Mouse (Mus musculus) heart, embryonic 12.5 days (tissue): Measurements from ENCODE around the gene Atg4d. TPM values are rescaled to one million over a fixed set of nuclear protein-coding genes. Genes with fewer than 3 reads are reported as not detected.
"Not testable (repeated sequence)": the region's sequence is repeated elsewhere in the genome, so short reads cannot be mapped to it uniquely, and the experiment has no call there.

Source experiments
- ATAC-seq: fragments of 200-750 bp; cut with Nextera tagmentation; 2 replicates; pipeline ENCODE4 v1.8.0; 2017; ENCODE audit warnings: moderate TSS enrichment, moderate library complexity; ENCODE audit not compliant: insufficient number of reproducible peaks, low FRiP score
- H3K27ac ChIP-seq: fragments of 300-500 bp; sonication (generic); 2 replicates; pipeline ENCODE4 v1.5.1; 2016; ENCODE audit warnings: mild to moderate bottlenecking, moderate library complexity; ENCODE audit not compliant: poor library complexity, severe bottlenecking
- H3K27me3 ChIP-seq: fragments of 300-500 bp; sonication (generic); replicated peaks from 2 replicates; pipeline ENCODE4 v1.6.1; 2016; ENCODE audit warnings: mild to moderate bottlenecking, moderate library complexity
- H3K36me3 ChIP-seq: fragments of 300-500 bp; sonication (generic); 2 replicates; pipeline ENCODE4 v1.6.1; 2016; ENCODE audit warnings: mild to moderate bottlenecking, moderate library complexity
- H3K4me1 ChIP-seq: fragments of 300-500 bp; sonication (generic); replicated peaks from 2 replicates; pipeline ENCODE4 v1.6.1; 2016; ENCODE audit warnings: mild to moderate bottlenecking
- H3K4me2 ChIP-seq: fragments of 300-500 bp; sonication (generic); 2 replicates; pipeline ENCODE4 v1.6.1; 2016; ENCODE audit warnings: mild to moderate bottlenecking, moderate library complexity
- H3K4me3 ChIP-seq: fragments of 300-500 bp; sonication (generic); 2 replicates; pipeline ENCODE4 v1.5.1; 2016; ENCODE audit warnings: mild to moderate bottlenecking
- H3K9ac ChIP-seq: fragments of 300-500 bp; sonication (generic); 2 replicates; pipeline ENCODE4 v1.6.1; 2016; ENCODE audit warnings: mild to moderate bottlenecking, moderate library complexity
- H3K9me3 ChIP-seq: fragments of 300-500 bp; sonication (generic); replicated peaks from 2 replicates; pipeline ENCODE4 v1.6.1; 2016; ENCODE audit warnings: mild to moderate bottlenecking, moderate library complexity
- WGBS: fragments of 180-500 bp; shearing (Covaris S2); methylation state at CpG from one replicate; pipeline ENCODE4 v1.1.7; 2016; 5-methylcytosine and 5-hydroxymethylcytosine counted together
- polyA plus RNA-seq: library from polyadenylated mRNA; unstranded; fragments of >200 nt; fragmentation: Nextera tagmentation; extraction: Ambion mirVana; gene quantifications from 2 replicates; pipeline ENCODE4 v1.2.1, GENCODE M21; 2016

Atg4d gene
- polyA plus RNA-seq: 43.8 and 47.8 TPM in 2 replicates

DNA sequence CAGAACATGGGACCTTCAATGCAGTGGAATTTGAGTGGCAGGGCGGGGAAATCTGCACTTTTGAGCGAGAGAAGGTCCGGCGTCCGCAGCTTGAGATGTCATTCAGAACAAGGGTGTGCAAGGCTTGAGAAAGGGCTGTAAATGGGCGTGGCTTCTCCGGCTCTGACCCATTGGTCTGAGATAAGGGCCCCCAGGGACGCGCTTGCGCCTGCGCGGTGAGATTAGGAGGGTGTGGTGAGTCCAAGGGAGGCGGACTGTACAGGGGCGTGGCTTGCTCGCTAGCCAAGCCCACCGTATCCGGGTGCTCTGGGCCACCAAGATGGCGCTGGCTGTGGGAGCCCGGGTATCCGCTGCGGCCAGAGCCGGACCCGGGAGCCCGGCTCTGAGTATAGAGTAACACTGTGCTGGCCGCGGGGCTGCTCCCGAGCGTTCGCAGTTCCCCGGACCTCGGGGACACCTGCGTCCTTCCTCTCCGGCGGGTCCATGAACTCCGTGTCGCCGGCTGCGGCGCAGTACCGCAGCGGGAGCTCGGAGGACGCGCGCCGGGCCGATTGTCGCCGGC is at the start of gene Atg4d:
TSS of gene Atg4d (plus strand) at position 294 of the 562 bp plus-strand sequence.
- H3K4me2 ChIP-seq: peak within 1 kb of the TSS; percentile 85
- H3K36me3 ChIP-seq: peaks cover 31% of the 10 kb centered on the region
- peak within 1 kb of the TSS; percentile 70 for H3K4me3 ChIP-seq
- H3K9me3 ChIP-seq: no peaks in the 10 kb centered on the region
- 0% methylated on average over 49 of the region's 49 CpGs for WGBS
- ATAC-seq: peak; percentile 99
- 0 out of 2 replicates have a peak, but pooled peaks cover 2% of the 10 kb centered on the region for H3K27me3 ChIP-seq
- H3K9ac ChIP-seq: peak within 1 kb of the TSS; percentile 91
- peaks cover 25% of the 10 kb centered on the region for H3K4me1 ChIP-seq
- peak within 1 kb of the TSS; percentile 74 for H3K27ac ChIP-seq

DNA sequence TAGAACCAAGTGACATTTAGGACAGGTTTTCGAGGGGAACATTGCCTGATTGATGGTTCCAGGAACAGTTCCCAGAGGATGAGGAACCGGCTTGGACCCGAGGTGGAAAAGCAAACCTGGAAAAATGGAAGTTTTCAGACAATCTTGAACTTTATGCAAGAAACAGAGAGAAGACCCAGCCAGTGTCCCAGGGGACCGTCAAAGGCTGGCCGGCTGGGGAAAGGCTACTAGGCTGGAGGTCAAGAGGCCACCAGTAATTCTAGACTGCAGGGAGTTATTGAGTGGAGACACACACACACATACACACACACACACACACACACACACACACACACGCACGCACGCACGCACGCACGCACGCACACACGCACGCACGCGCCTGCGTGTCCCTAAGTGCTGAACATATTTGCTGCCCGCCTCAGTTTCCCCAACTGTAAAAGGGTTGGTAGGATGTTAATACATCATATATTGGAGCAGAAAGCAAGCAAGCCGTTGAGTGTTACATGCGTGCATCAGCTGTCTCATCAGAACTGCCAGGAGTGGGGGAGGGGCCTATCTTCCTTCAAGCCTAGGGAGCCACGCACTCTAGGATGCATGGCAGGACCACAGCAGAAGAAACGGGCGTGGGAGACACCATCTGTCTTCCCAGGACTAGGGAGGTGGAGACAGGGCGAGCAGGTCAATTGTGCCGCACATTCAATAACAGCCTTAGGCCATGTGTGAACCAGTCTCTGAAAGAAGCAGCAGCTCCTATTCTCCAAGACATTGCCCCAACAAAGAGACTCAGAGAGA is 48.8 kb upstream of the Atg4d start:
- Histone ChIP-seq H3K27ac (no peak overlapping the region), H3K9me3 (no peaks in the 10 kb centered on the region; the same call in 1 of the 2 replicates), H3K4me2 (no peak overlapping the region), H3K4me1 (peaks cover 10% of the 10 kb centered on the region), H3K36me3 (peaks cover 6% of the 10 kb centered on the region; the same call in 1 of the 2 replicates), H3K27me3 (0 out of 2 replicates have a peak, but pooled peaks cover 6% of the 10 kb centered on the region), H3K9ac (no peak overlapping the region), H3K4me3 (no peak overlapping the region)
- no peak for ATAC-seq
- WGBS: 72% methylated on average over 25 of the region's 25 CpGs

DNA sequence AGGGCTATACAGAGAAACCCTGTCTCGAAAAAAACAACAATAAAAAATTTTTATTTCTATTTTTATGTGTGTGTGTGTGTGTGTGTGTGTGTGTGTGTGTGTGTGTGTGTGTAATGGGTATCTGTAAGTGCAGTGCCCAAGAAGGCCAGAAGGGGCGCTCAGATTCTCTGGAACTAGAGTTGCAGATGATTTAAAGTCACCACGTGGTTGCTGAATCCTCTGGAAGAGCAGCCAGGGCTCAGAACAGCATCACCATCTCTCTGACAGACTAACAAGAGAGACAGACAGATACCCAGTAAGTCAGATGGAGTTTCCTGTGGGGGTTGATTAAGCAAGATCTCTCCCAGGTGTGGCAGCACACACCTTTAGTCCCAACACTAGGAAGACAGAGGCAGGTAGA is 45.3 kb upstream of the Atg4d start:
- no peak overlapping the region for H3K9ac ChIP-seq
- H3K4me2 ChIP-seq: no peak overlapping the region
- no peak for ATAC-seq
- WGBS: 44% methylated on average over 3 of the region's 3 CpGs
- H3K27me3 ChIP-seq: 0 out of 2 replicates have a peak, but pooled peaks cover 6% of the 10 kb centered on the region
- no peak overlapping the region for H3K27ac ChIP-seq
- H3K4me1 ChIP-seq: peaks cover 12% of the 10 kb centered on the region
- no peaks in the 10 kb centered on the region for H3K36me3 ChIP-seq
- peaks cover 5% of the 10 kb centered on the region; the same call in 1 of the 2 replicates for H3K9me3 ChIP-seq
- no peak overlapping the region for H3K4me3 ChIP-seq

DNA sequence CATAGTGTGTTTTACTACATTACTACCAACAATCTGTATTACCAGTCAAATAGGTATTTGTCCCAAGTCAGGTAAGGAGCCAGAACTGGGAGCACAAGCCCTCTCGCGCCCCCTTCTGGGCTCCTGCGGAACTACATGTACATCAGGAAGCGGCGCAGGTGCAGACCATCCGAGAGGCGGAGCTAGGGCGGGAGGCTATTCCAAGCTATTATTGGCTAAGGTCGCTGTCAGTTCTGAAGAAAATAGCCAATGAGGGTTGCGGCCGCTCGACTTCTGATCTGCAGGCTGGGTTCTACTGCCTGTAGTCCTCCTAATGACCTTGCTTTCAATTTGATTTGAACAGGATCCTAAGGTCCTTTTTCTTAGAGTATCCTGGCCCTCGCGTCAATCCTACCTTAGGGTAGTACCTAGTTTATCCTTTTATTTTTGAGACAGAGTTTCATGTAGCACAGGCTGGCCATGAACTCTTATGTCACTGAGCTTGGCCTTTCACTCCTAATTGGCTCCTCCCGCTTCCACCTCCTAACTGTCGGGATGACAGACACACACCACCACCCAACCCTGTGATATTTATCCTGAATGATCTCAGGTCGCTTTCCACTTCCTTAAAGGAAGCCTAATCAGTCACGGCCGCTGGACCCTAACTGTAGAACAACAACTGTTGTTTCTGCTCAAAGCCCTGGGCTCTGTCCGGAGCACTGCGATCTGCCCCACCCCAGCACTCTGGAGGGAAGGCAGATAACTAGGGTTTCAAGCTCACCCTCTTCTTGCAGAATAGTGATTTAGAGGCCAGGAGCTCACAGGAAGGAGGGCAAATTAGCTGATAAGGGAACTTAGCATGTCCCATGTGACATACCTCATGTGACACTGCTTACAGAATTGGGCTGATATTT is 44.4 kb upstream of the Atg4d start:
- Histone ChIP-seq H3K9me3 (peaks cover 5% of the 10 kb centered on the region; the same call in 1 of the 2 replicates), H3K36me3 (no peaks in the 10 kb centered on the region), H3K4me2 (peak overlapping the region; percentile 58), H3K4me3 (peak overlapping the region; percentile 20), H3K27me3 (0 out of 2 replicates have a peak, but pooled peaks cover 6% of the 10 kb centered on the region), H3K4me1 (peaks cover 12% of the 10 kb centered on the region), H3K27ac (peak overlapping the region; percentile 57), H3K9ac (peak overlapping the region; percentile 39; the same call in 1 of the 2 replicates)
- WGBS: 4% methylated on average over 21 of the region's 21 CpGs
- peak; percentile 90 for ATAC-seq

DNA sequence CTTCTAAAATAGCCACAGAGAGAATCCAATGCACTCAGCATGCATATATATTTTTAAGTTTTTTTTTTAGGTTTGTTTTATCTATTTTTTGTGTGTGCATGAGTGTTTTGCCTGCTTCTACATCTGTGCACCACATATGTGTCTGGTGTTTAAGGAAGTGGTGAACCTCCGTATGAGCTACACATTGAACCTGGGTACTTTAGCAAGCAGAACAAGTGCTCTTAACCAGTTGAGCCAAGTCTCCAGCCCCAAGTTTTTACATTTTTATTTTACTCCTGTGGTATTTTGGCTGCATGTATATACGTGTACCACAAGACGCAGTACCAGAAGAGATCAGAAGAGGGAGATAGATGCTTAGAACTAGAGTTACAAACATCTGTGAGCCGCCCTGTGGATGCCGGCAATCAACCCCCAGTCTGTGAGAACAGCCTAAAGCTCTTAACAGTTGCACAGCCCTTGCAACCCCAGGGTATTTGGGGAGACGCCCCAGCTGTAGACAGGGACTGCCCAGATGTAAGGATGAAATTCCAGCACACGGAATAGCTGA is 43.6 kb upstream of the Atg4d start:
- Histone ChIP-seq H3K4me1 (peaks cover 11% of the 10 kb centered on the region), H3K9me3 (peaks cover 5% of the 10 kb centered on the region; the same call in 1 of the 2 replicates), H3K4me3 (no peak overlapping the region), H3K27ac (peak overlapping the region; percentile 57; the same call in 1 of the 2 replicates), H3K36me3 (no peaks in the 10 kb centered on the region), H3K9ac (no peak overlapping the region), H3K4me2 (peak overlapping the region; percentile 58; the same call in 1 of the 2 replicates), H3K27me3 (0 out of 2 replicates have a peak, but pooled peaks cover 6% of the 10 kb centered on the region)
- ATAC-seq: peak; percentile 56; the same call in 1 of the 2 replicates
- WGBS: 18% methylated on average over 7 of the region's 7 CpGs

DNA sequence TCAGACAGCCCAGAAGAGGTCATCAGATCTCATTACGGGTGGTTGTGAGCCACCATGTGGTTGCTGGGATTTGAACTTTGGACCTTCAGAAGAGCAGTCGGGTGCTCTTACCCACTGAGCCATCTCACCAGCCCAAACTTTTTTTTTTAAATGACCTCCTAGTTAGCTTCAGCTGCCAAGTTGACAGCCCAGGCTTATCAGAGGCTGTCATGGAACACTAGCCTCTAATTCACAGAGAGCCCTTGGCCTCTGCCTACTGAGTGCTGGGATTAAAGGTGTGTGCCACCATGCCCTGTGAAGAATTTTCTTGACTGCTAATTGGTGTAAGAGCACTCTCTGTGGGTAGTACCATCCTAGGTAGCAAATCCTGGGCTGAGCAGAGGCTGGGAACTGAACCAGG is 41.6 kb upstream of the Atg4d start:
- WGBS: 91% methylated on average over 2 of the region's 2 CpGs
- H3K4me1 ChIP-seq: peaks cover 17% of the 10 kb centered on the region
- not testable (repeated sequence) for H3K9me3 ChIP-seq, ATAC-seq, H3K4me3 ChIP-seq, H3K36me3 ChIP-seq, H3K27me3 ChIP-seq, H3K4me2 ChIP-seq, H3K9ac ChIP-seq, H3K27ac ChIP-seq

DNA sequence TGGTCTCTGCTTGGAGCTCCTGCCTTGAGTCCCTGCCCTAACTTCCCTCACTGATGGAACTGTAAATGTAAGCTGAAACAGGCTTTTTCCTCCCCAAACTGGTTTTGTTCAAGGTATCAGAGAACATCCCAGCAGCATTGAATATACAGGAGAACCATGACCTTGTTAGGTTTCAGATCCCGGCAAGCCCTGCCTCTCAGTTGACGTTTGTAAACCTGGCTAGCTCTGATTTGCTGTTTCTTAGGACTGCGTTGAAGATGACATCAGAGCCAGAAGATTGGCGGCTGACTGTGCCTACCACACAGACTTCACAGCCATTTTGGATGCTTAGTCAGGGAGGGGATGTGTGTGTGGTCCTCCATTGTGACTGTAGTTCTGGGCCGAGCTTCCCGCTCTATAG is 41.2 kb upstream of the Atg4d start:
- peaks cover 5% of the 10 kb centered on the region; the same call in 1 of the 2 replicates for H3K9me3 ChIP-seq
- 88% methylated on average over 6 of the region's 6 CpGs for WGBS
- H3K36me3 ChIP-seq: peaks cover 4% of the 10 kb centered on the region
- H3K4me3 ChIP-seq: no peak overlapping the region
- ATAC-seq: no peak
- peaks cover 17% of the 10 kb centered on the region for H3K4me1 ChIP-seq
- H3K9ac ChIP-seq: no peak overlapping the region
- no peaks in the 10 kb centered on the region for H3K27me3 ChIP-seq
- H3K27ac ChIP-seq: no peak overlapping the region
- H3K4me2 ChIP-seq: no peak overlapping the region

DNA sequence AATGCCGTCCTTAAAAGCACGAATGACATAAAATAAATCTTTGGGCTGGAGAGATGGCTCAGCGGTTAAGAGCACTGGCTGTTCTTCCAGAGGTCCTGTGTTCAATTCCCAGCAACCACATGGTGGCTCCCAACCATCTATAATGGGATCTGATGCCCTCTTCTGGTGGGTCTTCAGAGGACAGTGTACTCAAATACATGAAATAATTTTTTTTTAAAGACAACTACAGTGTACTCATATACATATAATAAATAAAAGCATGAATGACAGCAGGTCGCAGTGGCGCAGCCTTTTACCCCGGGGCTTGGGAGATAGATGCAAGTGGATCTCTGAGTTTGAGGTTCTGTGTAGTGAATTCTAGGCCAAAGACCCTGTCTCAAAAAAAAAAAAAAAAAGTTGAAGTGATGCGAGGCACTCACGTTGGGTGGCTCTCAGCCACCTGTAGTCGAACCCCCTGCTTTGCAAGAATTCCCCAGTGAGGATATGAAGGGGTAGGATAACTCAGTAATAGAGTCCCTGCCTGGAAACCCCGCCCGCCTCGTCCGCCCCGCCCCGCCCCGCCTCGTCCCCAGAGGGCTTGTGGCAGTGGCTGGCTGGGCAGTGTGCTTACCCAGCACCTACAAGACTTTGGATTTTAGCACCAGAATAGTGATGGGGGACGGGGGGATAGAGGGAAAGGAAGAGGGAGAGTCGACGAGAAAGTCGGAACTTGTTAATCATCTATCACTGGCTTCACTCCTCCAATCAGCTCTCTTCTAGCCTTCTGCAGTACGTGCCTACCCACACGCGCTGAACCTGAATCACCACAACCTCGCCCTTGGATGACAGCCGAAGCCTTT is 40.3 kb upstream of the Atg4d start:
- Histone ChIP-seq H3K4me2 (peak overlapping the region; percentile 65), H3K4me1 (peaks cover 17% of the 10 kb centered on the region), H3K27ac (peak overlapping the region; percentile 37; the same call in 1 of the 2 replicates), H3K9ac (peak overlapping the region; percentile 61), H3K4me3 (peak overlapping the region; percentile 34), H3K36me3 (peaks cover 13% of the 10 kb centered on the region), H3K9me3 (peaks cover 5% of the 10 kb centered on the region; the same call in 1 of the 2 replicates), H3K27me3 (no peaks in the 10 kb centered on the region)
- WGBS: 18% methylated on average over 26 of the region's 26 CpGs
- ATAC-seq: no peak

DNA sequence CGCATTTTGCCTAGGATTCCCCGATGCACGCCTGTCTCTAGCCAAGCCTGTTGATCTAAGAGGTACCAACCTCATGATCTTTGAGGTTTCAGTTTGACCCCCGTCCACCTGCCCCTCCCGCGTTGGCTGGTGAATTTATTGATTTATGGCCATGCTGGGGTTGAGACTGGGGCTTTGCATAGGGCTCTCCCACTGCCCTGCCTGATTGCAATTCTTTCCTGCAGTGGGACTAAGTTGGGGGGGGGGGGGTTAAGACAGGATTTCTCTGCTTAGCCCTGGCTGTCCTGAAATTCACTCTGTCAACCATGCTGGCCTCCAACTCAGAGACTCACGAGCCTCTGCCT is 39.7 kb upstream of the Atg4d start:
- 18% methylated on average over 7 of the region's 7 CpGs for WGBS
- peak overlapping the region; percentile 65 for H3K4me2 ChIP-seq
- H3K4me3 ChIP-seq: peak overlapping the region; percentile 34
- H3K27me3 ChIP-seq: no peaks in the 10 kb centered on the region
- H3K27ac ChIP-seq: peak overlapping the region; percentile 37; the same call in 1 of the 2 replicates
- peak overlapping the region; percentile 61 for H3K9ac ChIP-seq
- ATAC-seq: no peak
- peaks cover 19% of the 10 kb centered on the region for H3K36me3 ChIP-seq
- H3K4me1 ChIP-seq: peaks cover 17% of the 10 kb centered on the region
- H3K9me3 ChIP-seq: peaks cover 5% of the 10 kb centered on the region; the same call in 1 of the 2 replicates

DNA sequence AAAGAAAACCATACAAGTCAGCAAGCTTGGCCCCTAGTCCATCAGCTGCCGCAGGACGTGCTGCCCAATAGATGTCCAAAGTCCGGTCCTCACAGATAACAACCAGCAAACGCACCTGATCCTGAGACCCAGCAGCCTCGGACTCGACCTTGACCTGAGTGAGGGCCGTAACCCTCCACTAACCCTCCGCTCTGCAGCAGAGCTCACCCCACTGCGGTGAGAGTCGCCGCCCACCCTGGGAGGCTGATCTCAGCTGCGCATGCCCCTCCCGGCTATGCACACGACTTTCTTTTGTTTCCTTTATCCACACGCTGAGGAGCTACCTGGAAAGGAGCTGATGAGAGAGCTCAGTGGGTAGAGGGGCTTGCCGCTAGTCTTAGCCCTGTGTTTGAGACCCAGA is 37.8 kb upstream of the Atg4d start:
- ATAC-seq: peak; percentile 45
- Histone ChIP-seq H3K27ac (no peak overlapping the region), H3K4me3 (peak overlapping the region; percentile 32), H3K27me3 (no peaks in the 10 kb centered on the region), H3K36me3 (peaks cover 38% of the 10 kb centered on the region), H3K9ac (peak overlapping the region; percentile 50), H3K9me3 (peaks cover 5% of the 10 kb centered on the region; the same call in 1 of the 2 replicates), H3K4me2 (peak overlapping the region; percentile 64), H3K4me1 (peaks cover 9% of the 10 kb centered on the region; the same call in 1 of the 2 replicates)
- WGBS: 10% methylated on average over 16 of the region's 16 CpGs
